Mouse (Mus musculus) gastrocnemius, postnatal 14 days (tissue): ENCODE results near the gene Lrp11. TPM values are rescaled to one million over a fixed set of nuclear protein-coding genes. Genes with fewer than 3 reads are reported as not detected.
"Not testable (repeated sequence)": the region's sequence is repeated elsewhere in the genome, so short reads cannot be mapped to it uniquely, and the experiment has no call there.

Experiments used
- DNase-seq: peaks from one replicate; pipeline ENCODE4 v3.0.0; 2021; ENCODE audit warnings: mixed read lengths
- intact Hi-C: fragments of 180-260 bp; cut with DNase I; formaldehyde crosslinking; loops from one replicate; pipeline ENCODE4 v1.15.1; 2025; ENCODE audit warnings: low total_unique reads
- long read RNA-seq, 2 experiments: library from polyadenylated mRNA; stranded (forward); transcript quantifications; one replicate each; pipeline ENCODE4 v2.0.0; 2021
- total RNA-seq, 2 experiments: library from RNA; stranded (reverse); gene quantifications; 2 replicates each; pipeline ENCODE4 v1.2.3; 2021

Lrp11 gene
- 1 to 10 TPM; 2.5 to 2.9 TPM for total RNA-seq
- long read RNA-seq, experiment 1, partial matches to known transcripts: 0 of 4 reads
- long read RNA-seq, experiment 1, other reads (novel, unspliced or antisense): 0 of 4 reads
- long read RNA-seq, experiment 2, partial matches to known transcripts: 0 of 4 reads
- long read RNA-seq, experiment 2, other reads (novel, unspliced or antisense): 0 of 4 reads

GRCm38 (mm10) chr10:7589592-7590233, at the start of gene Lrp11:
Gene Lrp11, plus strand, starts transcription at chr10:7589800.
- intact Hi-C loops: no loop called here

GRCm38 (mm10) chr10:7578002-7578401, 11.6 kb upstream of the Lrp11 start:
- intact Hi-C loops: no loop called here
- DNase-seq: no peak

More at GRCm38 (mm10) chr10:7589592-7590233, at the start of gene Lrp11:
- DNase-seq: peak; percentile 91

- intact Hi-C loops: no loop called here
- DNase-seq: no peak
Observed at GRCm38 (mm10) chr10:7581401-7581800, 8.2 kb upstream of the Lrp11 start.

GRCm38 (mm10) chr10:7582157-7582890, 7.3 kb upstream of the Lrp11 start:
- intact Hi-C loops: no loop called here
- no peak for DNase-seq

- intact Hi-C loops: no loop called here
- DNase-seq: no peak
Observed at GRCm38 (mm10) chr10:7582891-7583557, 6.6 kb upstream of the Lrp11 start.

GRCm38 (mm10) chr10:7586771-7587170, 2.8 kb upstream of the Lrp11 start:
- intact Hi-C loops: no loop called here

GRCm38 (mm10) chr10:7590234-7590689, 662 bp downstream of the Lrp11 start:
- intact Hi-C loops: no loop called here
- DNase-seq: peak; percentile 7

More at GRCm38 (mm10) chr10:7586771-7587170, 2.8 kb upstream of the Lrp11 start:
- no peak for DNase-seq

- DNase-seq: no peak
- intact Hi-C loops: no loop called here
Observed at GRCm38 (mm10) chr10:7590792-7591191, 1.2 kb downstream of the Lrp11 start.

GRCm38 (mm10) chr10:7594797-7595196, 5.2 kb downstream of the Lrp11 start:
- intact Hi-C loops: no loop called here
- no peak for DNase-seq

GRCm38 (mm10) chr10:7596251-7596650, 6.7 kb downstream of the Lrp11 start:
- DNase-seq: no peak
- intact Hi-C loops: no loop called here

- intact Hi-C loops: no loop called here
- no peak for DNase-seq
Observed at GRCm38 (mm10) chr10:7598177-7598576, 8.6 kb downstream of the Lrp11 start.

GRCm38 (mm10) chr10:7600647-7601046, 11.0 kb downstream of the Lrp11 start:
- peak; percentile 55 for DNase-seq
- intact Hi-C loops: loop anchor here (5.0 kb wide), 1 partner anchor 263 kb away; no protein-coding TSS in a partner anchor

- intact Hi-C loops: no loop called here
Observed at GRCm38 (mm10) chr10:7605168-7605567, 15.6 kb downstream of the Lrp11 start.

GRCm38 (mm10) chr10:7606437-7606836, 16.8 kb downstream of the Lrp11 start:
- intact Hi-C loops: no loop called here
- DNase-seq: no peak

More at GRCm38 (mm10) chr10:7605168-7605567, 15.6 kb downstream of the Lrp11 start:
- DNase-seq: no peak

- intact Hi-C loops: no loop called here
Observed at GRCm38 (mm10) chr10:7608611-7609010, 19.0 kb downstream of the Lrp11 start.

GRCm38 (mm10) chr10:7611647-7612046, 22.0 kb downstream of the Lrp11 start:
- intact Hi-C loops: no loop called here

More at GRCm38 (mm10) chr10:7608611-7609010, 19.0 kb downstream of the Lrp11 start:
- no peak for DNase-seq

GRCm38 (mm10) chr10:7612210-7612609, 22.6 kb downstream of the Lrp11 start:
- intact Hi-C loops, DNase-seq: not testable (repeated sequence)

More at GRCm38 (mm10) chr10:7611647-7612046, 22.0 kb downstream of the Lrp11 start:
- DNase-seq: no peak

- no peak for DNase-seq
- intact Hi-C loops: no loop called here
Observed at GRCm38 (mm10) chr10:7614834-7615233, 25.2 kb downstream of the Lrp11 start.

- intact Hi-C loops, DNase-seq: not testable (repeated sequence)
Observed at GRCm38 (mm10) chr10:7617146-7617545, 27.5 kb downstream of the Lrp11 start.

- DNase-seq, intact Hi-C loops: not testable (repeated sequence)
Observed at GRCm38 (mm10) chr10:7617556-7617955, 28.0 kb downstream of the Lrp11 start.
